ENCODE assay signal across 8 mouse cellular contexts in genomic region chr10:103443070-103443469, GRCm38 (mm10).
A peak's percentile ranks its signal among the peaks of the same experiment; 100 is the strongest.
DNase-seq lines count a peak whose midpoint lies in the region; ATAC-seq and TF ChIP-seq lines count a peak whose summit lies in the region.

No protein-coding gene starts in this region.

- H3K4me3 ChIP-seq in layer of hippocampus, adult 2 months = no peak overlapping the region
- no peak overlapping the region for H3K4me3 ChIP-seq in stomach, embryonic 16.5 days (replicated peaks; ENCODE audit: low read length)

- H3K36me3 ChIP-seq in stomach, embryonic 16.5 days (ENCODE audit: control insufficient read depth, insufficient read depth, low read length) = no peaks in the 10 kb centered on the region

- TF ChIP-seq CTCF in layer of hippocampus, adult 2 months (conservative IDR thresholded peaks at IDR 0.05) = peak; percentile 83

- peak; percentile 5 for DNase-seq in right cerebral cortex, postnatal 25 days
- no peak for DNase-seq in right cerebral cortex, postnatal 4 days
- peak; percentile 32 for DNase-seq in cerebellum, adult 8-10 months
- peak; percentile 26 to 89 for DNase-seq in frontal cortex, adult 2 months (ENCODE audit: extremely low spot score in 1 of 2, low spot score in 1 of 2)
- DNase-seq in layer of hippocampus, adult 2 months (ENCODE audit: low spot score in 2 of 2) = peak; percentile 55 to 62
- DNase-seq in lung, postnatal 36 days = peak; percentile 58
- DNase-seq in urinary bladder, postnatal 4 days (ENCODE audit: low spot score in 2 of 2) = no peak

- no peaks in the 10 kb centered on the region for H3K27me3 ChIP-seq in stomach, embryonic 16.5 days (ENCODE audit: control insufficient read depth, insufficient read depth, low read length)

- no peak overlapping the region for H3K4me2 ChIP-seq in stomach, embryonic 16.5 days (ENCODE audit: low read depth, low read length)

- ATAC-seq in stomach, embryonic 16.5 days (ENCODE audit: insufficient read depth, low FRiP score) = peak; percentile 66; the same call in 1 of the 2 replicates

- no peak overlapping the region for H3K9ac ChIP-seq in stomach, embryonic 16.5 days (ENCODE audit: low read length)

- H3K9me3 ChIP-seq in stomach, embryonic 16.5 days (replicated peaks; ENCODE audit: control insufficient read depth, low read length) = no peaks in the 10 kb centered on the region

- WGBS in stomach, embryonic 16.5 days = 45% methylated on average over 3 of the region's 3 CpGs

- no peak overlapping the region for H3K27ac ChIP-seq in layer of hippocampus, adult 2 months
- no peak overlapping the region for H3K27ac ChIP-seq in stomach, embryonic 16.5 days (ENCODE audit: low read length)

- H3K4me1 ChIP-seq in stomach, embryonic 16.5 days (ENCODE audit: control insufficient read depth, insufficient read depth, low read length) = no peaks in the 10 kb centered on the region

Comparison
In these comparisons a context has a peak if more than half of its experiments do, and no peak if none do; other contexts are left out.
1. DNase-seq: peak in right cerebral cortex, postnatal 25 days (single experiment), cerebellum, adult 8-10 months (single experiment), frontal cortex, adult 2 months (2 of 2), layer of hippocampus, adult 2 months (2 of 2) and lung, postnatal 36 days (single experiment); none in right cerebral cortex, postnatal 4 days (single experiment) and urinary bladder, postnatal 4 days (0 of 2).